Mouse (Mus musculus): ENCODE results near the gene Kif1c. TPM values are rescaled to one million over a fixed set of nuclear protein-coding genes. Genes with fewer than 3 reads are reported as not detected.
"Not testable (repeated sequence)": the region's sequence is repeated elsewhere in the genome, so short reads cannot be mapped to it uniquely, and the experiment has no call there.

Gene Kif1c
- polyA plus RNA-seq, 1 experiment from 2014 or later = 3.5 TPM

DNA sequence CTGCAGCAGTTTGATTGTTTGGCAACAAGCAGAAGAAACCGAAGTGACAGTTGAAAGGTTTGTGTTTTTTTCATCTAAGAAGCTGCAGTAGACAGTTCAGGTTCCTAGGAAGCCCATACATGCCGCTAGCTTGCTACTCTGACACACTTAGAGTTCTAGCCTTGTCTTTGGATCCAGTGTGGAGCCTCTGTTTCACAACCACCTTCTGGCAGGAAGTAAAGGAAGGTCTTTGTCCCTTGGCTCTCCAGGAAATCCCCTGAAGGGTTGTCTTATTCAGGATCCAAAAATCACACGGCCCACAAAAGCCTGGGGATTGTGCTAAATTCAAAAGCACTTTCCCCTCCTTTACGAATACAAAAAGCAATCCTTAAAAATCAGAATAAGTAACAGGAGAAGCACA lies 54.1 kb downstream of the Kif1c start:
- H3K4me3 ChIP-seq (replicated peaks) = no peak overlapping the region
- no peak overlapping the region for H3K4me2 ChIP-seq
- H3K9ac ChIP-seq = no peak overlapping the region
- H3K4me1 ChIP-seq = no peaks in the 10 kb centered on the region
- no peaks in the 10 kb centered on the region for H3K36me3 ChIP-seq
- no peak overlapping the region for H3K27ac ChIP-seq
- H3K27me3 ChIP-seq = 0 out of 2 replicates have a peak, but pooled peaks cover 2% of the 10 kb centered on the region
- 70% methylated on average over 4 of the region's 4 CpGs for WGBS
- ATAC-seq (replicated peaks; ENCODE audit: low FRiP score) = no peak
- no peaks in the 10 kb centered on the region for H3K9me3 ChIP-seq (replicated peaks)

DNA sequence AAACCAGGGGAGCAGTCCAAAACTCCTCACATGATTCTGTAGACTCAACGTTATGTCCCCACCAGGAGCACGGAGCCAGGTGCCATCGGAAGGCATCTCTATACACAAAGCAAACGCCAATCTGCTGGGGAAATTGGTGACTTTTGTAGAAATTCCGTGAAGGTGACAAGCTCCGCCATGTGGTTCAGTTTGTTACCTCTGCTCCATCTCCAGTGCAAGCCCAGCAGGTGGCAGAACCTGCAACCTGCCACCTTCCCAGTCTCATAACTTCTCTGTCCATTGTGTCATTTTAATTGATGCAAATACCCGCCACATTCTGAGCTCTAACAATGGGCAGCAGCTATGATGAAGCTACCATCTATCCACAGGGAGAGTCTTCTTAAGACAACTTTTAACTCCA lies 54.6 kb downstream of the Kif1c start:
- Histone ChIP-seq H3K27ac (no peak overlapping the region), H3K4me3 (replicated peaks) (no peak overlapping the region), H3K27me3 (0 out of 2 replicates have a peak, but pooled peaks cover 2% of the 10 kb centered on the region), H3K9ac (no peak overlapping the region), H3K4me2 (no peak overlapping the region), H3K9me3 (replicated peaks) (no peaks in the 10 kb centered on the region), H3K4me1 (no peaks in the 10 kb centered on the region), H3K36me3 (no peaks in the 10 kb centered on the region)
- WGBS = 66% methylated on average over 7 of the region's 7 CpGs
- no peak for ATAC-seq (replicated peaks; ENCODE audit: low FRiP score)

DNA sequence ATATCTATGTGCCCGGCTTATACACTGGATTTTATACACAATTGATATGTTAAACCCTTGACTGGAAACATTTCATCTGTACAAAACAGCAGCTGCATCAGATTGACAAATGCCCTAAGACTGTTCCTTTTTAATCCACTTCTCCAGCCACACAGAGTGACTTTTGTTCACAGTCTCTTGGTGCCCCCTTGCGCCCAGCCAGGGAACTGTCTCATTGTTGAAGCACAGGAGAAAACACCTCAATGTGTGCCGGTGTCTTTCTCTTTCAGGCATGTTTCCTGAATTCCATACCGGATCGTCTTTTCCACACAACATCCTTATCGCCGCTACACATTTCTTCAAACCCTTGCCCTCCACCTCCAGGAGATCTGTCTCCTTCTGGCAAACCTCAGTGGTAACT lies 55.3 kb downstream of the Kif1c start:
- H3K4me1 ChIP-seq = no peaks in the 10 kb centered on the region

DNA sequence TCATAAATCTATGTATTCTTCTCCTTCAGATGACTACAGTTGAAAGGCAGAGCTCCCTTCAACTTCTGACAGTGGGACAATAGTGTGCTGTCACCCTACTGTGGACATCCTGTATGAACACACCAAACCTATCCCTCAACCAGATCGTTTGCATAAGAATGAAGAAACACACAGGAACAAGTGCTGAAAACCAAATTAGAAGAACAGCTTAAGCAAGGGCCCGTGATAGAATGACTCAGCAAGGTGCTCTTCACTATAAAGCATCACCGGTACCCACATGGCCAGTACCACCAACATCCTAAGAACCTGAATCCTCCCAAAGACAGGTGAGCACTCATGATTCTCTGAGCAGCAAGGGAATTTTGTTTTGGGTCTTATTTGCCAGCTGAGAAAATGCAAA lies 60.1 kb downstream of the Kif1c start:
- not testable (repeated sequence) for H3K36me3 ChIP-seq; H3K27ac ChIP-seq; H3K4me3 ChIP-seq (replicated peaks); H3K4me1 ChIP-seq; H3K4me2 ChIP-seq; H3K27me3 ChIP-seq; H3K9me3 ChIP-seq (replicated peaks); ATAC-seq (replicated peaks; ENCODE audit: low FRiP score); H3K9ac ChIP-seq
- 70% methylated on average over 3 of the region's 3 CpGs for WGBS

More for the DNA sequence above, 55.3 kb downstream of the Kif1c start:
- 0 out of 2 replicates have a peak, but pooled peaks cover 2% of the 10 kb centered on the region for H3K27me3 ChIP-seq
- ATAC-seq (replicated peaks; ENCODE audit: low FRiP score) = 0 out of 2 replicates have a peak, but pooled peaks have one; percentile 52
- WGBS = 11% methylated on average over 7 of the region's 7 CpGs
- H3K9ac ChIP-seq = no peak overlapping the region
- no peak overlapping the region for H3K4me2 ChIP-seq
- no peaks in the 10 kb centered on the region for H3K36me3 ChIP-seq
- H3K27ac ChIP-seq = no peak overlapping the region
- H3K4me3 ChIP-seq (replicated peaks) = no peak overlapping the region
- no peaks in the 10 kb centered on the region for H3K9me3 ChIP-seq (replicated peaks)

DNA sequence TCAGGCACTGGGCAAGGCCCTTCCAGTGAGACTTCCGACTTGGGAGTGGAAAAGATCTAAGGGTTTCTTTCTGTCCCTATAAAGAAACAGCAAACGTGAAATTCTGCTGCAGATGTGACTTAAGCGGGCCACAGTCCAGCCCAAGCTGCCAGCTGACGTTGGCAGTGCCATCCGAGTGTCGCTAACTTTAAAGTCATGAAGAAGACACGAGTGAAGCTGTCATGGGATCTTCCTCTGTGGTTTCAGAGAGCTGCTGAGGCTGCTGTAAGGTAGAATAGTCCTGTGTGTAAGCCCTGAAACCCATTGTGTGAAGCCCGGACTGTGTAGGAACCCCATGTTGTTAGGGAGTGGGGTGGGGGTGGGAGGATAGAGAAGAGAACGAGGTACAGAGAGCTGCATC lies 62.3 kb downstream of the Kif1c start:
- Histone ChIP-seq H3K4me2 (no peak overlapping the region), H3K9ac (no peak overlapping the region), H3K4me3 (replicated peaks) (no peak overlapping the region), H3K4me1 (peaks cover 10% of the 10 kb centered on the region; the same call in 1 of the 2 replicates), H3K27ac (no peak overlapping the region), H3K9me3 (replicated peaks) (no peaks in the 10 kb centered on the region), H3K27me3 (no peaks in the 10 kb centered on the region), H3K36me3 (peaks cover 1% of the 10 kb centered on the region; the same call in 1 of the 2 replicates)
- ATAC-seq (replicated peaks; ENCODE audit: low FRiP score) = no peak
- WGBS = 86% methylated on average over 9 of the region's 9 CpGs

DNA sequence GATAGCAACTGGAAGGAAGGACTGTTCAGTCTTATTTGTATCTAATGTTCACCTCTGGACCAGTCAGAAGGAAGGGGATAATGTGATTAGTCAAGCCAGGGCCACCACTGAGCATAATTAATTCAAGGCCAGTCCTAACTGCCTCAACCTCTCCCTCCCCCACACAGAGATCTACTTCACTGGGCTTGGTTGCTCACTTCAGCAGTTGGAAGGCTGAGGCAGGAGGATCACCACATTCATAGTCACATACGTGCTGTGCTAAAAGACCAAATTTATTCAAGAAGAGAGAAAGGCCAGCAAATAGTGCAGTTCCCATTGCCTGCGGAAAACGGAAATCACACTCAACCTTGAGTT lies 63.2 kb downstream of the Kif1c start:
- Histone ChIP-seq H3K27ac (peak overlapping the region; percentile 95), H3K9me3 (replicated peaks) (no peaks in the 10 kb centered on the region), H3K4me3 (replicated peaks) (peak overlapping the region; percentile 86), H3K9ac (no peak overlapping the region), H3K4me1 (peaks cover 10% of the 10 kb centered on the region; the same call in 1 of the 2 replicates), H3K4me2 (peak overlapping the region; percentile 66), H3K27me3 (no peaks in the 10 kb centered on the region), H3K36me3 (peaks cover 9% of the 10 kb centered on the region)
- ATAC-seq (replicated peaks; ENCODE audit: low FRiP score) = no peak
- WGBS = 13% methylated on average over 3 of the region's 3 CpGs

DNA sequence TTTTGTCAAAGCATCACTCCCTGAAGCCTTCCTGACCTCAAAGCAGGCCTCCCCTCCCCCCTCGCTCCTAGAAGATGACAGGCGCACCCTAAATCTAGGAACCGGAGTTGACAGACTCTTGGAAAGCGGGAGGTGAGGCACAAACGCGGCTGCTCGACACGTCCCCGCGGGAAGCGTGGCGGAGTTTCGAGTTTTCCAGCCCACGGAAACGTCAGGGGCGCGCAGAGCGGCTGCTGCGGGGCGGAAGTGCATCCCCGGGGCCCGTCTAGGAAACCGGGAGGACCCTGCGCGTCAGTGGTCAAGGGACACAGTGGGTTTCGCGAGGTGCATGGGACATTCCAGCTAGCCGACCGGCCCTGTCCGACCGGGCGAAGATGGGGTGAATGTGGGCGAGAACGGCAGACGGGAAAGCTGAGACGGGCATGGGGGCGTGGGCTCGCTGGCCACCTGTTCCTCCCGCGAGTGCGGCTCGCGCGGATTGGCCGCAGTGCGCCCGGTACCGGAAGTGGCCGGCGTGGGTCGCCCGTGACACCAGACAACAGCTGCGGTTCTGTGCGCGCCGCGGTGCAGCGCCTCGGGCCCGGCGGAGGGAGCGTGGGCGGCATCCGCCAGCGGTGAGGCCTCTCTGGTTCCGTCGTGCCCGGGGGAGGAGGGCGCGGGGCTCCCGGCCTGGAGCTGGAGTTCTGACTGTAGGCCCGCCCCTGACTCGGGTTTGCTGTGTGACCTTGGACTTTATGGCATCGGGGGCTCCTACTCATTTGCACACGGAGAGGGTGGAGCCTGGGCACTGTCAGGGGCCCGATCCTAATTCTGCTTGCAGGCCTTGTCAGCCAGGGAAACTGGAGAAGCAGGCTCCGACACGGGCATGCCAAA lies 63.8 kb downstream of the Kif1c start, which contains the start of gene Zfp3:
Zfp3 (plus strand) TSS at position 274 of the 873 bp plus-strand sequence.
- Histone ChIP-seq H3K9me3 (replicated peaks) (no peaks in the 10 kb centered on the region), H3K4me2 (peak within 1 kb of the TSS; percentile 66), H3K4me1 (peaks cover 10% of the 10 kb centered on the region; the same call in 1 of the 2 replicates), H3K27me3 (no peaks in the 10 kb centered on the region), H3K27ac (peak within 1 kb of the TSS; percentile 95), H3K4me3 (replicated peaks) (peak within 1 kb of the TSS; percentile 86), H3K36me3 (peaks cover 9% of the 10 kb centered on the region), H3K9ac (peak within 1 kb of the TSS; percentile 78)
- whole genome bisulfite sequencing = under 1% methylated on average over 78 of the region's 78 CpGs
- ATAC-seq (replicated peaks; ENCODE audit: low FRiP score) = peak; percentile 89

DNA sequence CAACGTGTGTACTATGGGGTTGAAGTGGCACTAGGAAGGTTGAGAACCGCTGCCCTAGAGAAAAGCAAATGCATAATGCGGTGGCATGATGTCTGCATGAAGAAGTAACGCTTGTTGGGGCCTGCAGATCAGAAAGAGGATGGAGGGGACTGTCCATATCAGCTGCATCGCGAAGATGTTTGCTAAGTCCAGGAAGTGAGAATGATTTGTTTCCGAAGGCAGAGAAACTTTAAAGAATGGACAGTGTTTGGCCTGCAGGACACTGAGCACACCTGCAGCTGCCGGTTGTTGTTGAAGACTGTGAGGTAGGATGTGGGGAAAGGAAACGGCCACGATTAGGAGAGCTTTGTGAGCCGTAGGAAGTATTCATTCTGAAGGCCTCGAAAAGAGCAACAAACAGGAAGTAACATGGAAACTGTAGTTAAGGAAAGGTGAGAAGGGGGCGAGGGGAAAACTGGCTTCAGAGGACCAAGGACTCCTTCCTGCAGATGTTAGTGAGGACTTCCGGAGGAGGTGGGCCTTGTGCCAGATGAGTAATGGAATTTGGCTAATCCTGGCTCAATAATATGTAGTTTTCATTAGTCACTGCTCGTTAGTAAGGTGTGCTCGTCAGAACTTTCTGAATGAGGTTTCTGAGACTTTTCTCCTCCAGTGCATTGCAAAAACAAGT lies 65.6 kb downstream of the Kif1c start:
- Histone ChIP-seq H3K9me3 (replicated peaks) (no peaks in the 10 kb centered on the region), H3K27ac (peak overlapping the region; percentile 95), H3K27me3 (no peaks in the 10 kb centered on the region), H3K4me2 (no peak overlapping the region), H3K9ac (no peak overlapping the region), H3K4me1 (peaks cover 10% of the 10 kb centered on the region; the same call in 1 of the 2 replicates), H3K4me3 (replicated peaks) (no peak overlapping the region), H3K36me3 (peaks cover 10% of the 10 kb centered on the region)
- WGBS = 73% methylated on average over 16 of the region's 16 CpGs
- ATAC-seq (replicated peaks; ENCODE audit: low FRiP score) = no peak

DNA sequence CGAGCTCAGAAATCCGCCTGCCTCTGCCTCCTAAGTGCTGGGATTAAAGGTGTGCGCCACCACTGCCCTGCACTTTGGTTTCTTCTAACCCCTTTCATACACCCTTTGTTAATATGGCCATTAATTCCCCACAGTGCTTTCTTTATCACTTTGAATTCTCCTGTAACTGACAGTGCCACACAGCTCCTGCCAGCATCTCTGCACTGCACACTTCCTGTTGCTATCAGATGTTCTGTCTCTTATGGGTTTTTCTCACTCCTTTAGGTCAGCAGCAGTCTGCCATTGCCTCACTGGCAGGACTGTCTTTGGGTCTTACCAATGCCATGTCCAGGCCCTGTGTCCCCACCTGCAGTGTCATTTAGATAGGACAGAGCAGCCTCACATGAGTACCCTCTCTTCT lies 70.5 kb downstream of the Kif1c start:
- WGBS = 99% methylated on average over 3 of the region's 3 CpGs
- Histone ChIP-seq H3K4me3 (replicated peaks) (no peak overlapping the region), H3K36me3 (peaks cover 41% of the 10 kb centered on the region), H3K4me1 (0 out of 2 replicates have a peak, but pooled peaks cover 3% of the 10 kb centered on the region), H3K9ac (no peak overlapping the region), H3K27me3 (no peaks in the 10 kb centered on the region), H3K9me3 (replicated peaks) (no peaks in the 10 kb centered on the region), H3K27ac (no peak overlapping the region), H3K4me2 (no peak overlapping the region)
- ATAC-seq (replicated peaks; ENCODE audit: low FRiP score) = no peak

DNA sequence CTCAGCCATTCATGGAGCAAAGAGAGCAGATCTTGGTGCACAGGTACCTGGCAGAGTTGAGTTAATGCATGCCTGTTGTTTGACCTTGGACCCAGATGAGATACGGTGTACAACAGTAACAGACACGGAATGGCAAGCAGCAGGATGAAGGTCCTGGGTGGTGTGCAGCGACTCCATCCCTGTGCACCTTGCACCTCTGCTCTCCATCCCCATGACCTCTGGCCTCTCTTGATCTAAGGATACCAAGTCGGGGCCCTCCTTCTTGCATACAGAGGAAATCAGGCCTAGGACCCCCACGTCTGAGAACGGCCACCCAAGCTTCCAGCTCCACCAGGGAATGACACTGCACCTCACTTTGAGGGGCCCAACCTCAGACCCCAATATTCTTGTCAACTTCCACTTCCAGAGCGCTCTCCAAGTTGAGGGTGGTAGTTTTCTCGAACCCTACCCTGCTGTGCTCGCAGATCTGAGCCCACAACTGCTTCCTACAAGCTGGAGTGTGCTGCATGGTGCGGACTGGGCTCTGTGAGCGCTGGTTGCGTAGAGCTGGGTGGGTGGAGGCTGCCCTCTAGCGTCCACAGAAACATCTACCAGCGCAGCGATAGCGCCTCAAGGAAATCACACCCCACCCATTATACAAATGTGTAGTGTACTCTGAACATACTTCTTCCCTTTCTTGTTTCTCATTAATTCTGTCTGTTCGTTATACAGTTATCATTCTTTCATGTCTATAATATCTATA lies 76.7 kb downstream of the Kif1c start:
- H3K4me2 ChIP-seq = no peak overlapping the region
- ATAC-seq (replicated peaks; ENCODE audit: low FRiP score) = peak; percentile 79
- peaks cover 4% of the 10 kb centered on the region; the same call in 1 of the 2 replicates for H3K4me1 ChIP-seq
- no peak overlapping the region for H3K27ac ChIP-seq
- no peaks in the 10 kb centered on the region for H3K27me3 ChIP-seq
- 28% methylated on average over 17 of the region's 17 CpGs for WGBS
- no peak overlapping the region for H3K4me3 ChIP-seq (replicated peaks)
- H3K9ac ChIP-seq = no peak overlapping the region
- peaks cover 20% of the 10 kb centered on the region for H3K36me3 ChIP-seq
- no peaks in the 10 kb centered on the region for H3K9me3 ChIP-seq (replicated peaks)

DNA sequence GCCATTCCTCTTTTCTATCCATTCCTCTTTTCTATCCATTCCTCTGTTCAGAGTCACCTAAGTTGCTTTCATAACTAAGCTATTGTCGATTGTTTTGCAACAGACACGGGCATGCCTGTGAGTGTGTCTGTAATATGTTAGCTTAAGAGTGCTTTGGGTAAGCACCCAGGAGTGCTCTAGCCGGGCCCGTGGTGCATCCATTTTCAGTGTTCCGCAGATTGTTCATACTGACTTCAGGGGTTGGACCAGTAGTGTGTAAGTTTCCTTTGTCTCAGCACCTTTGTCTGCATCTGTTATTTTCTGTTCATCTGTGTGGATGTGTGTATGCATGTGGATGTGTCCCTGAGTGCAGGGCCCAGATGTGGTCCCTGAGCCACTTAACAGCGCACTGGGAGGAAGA lies 77.3 kb downstream of the Kif1c start:
- no peak for ATAC-seq (replicated peaks; ENCODE audit: low FRiP score)
- Histone ChIP-seq H3K9me3 (replicated peaks) (no peaks in the 10 kb centered on the region), H3K4me1 (peaks cover 4% of the 10 kb centered on the region; the same call in 1 of the 2 replicates), H3K4me3 (replicated peaks) (no peak overlapping the region), H3K9ac (no peak overlapping the region), H3K27ac (no peak overlapping the region), H3K4me2 (no peak overlapping the region), H3K36me3 (peaks cover 14% of the 10 kb centered on the region), H3K27me3 (no peaks in the 10 kb centered on the region)
- 71% methylated on average over 6 of the region's 6 CpGs for WGBS
